8 mouse cellular contexts compared by ENCODE assay signal in the genomic region with DNA sequence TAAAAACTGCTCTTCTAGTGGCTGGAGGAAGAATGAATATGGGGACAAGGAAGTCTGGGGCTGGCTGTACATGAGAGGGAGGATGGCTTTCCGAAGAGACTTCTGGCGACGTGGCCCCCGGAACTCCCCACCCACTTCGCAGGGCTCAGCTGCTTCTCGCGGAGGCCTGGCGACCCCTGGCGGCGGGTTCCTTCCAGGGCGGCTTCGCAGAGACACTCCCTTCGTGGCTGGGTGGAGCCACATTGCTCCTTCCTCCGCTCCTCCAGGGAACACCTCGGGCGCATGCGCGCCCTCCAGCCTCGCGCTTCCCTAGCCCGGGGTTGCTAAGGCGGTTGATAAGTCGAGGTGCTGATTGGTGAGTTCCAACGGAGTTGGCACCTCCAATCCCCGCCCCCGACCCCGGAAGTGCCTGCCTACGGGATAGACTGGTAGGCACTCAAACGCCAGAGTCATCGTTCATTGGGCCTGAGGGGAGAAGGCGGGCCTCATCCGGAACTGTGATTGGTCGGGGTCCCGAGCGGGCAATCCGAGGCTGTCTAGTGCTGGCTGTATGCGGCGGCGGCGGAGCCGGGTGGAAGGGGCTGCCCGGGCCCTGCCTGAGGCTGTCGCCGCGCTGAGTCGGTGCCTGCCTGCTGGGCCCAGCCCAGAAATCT. TPM values are rescaled to one million over a fixed set of nuclear protein-coding genes. Genes with fewer than 3 reads are reported as not detected.
DNase-seq lines count a peak whose midpoint lies in the region; ATAC-seq and TF ChIP-seq lines count a peak whose summit lies in the region.

A gene (plus strand): TSS at position 535 of the 653 bp plus-strand sequence.

- H3K9ac ChIP-seq in ES-Bruce4 (ENCODE audit: low read depth, poor library complexity, severe bottlenecking): peak within 1 kb of the TSS; percentile 71
- peak within 1 kb of the TSS; percentile 65 for H3K9ac ChIP-seq in forebrain, embryonic 13.5 days
- H3K9ac ChIP-seq in neural tube, embryonic 15.5 days (replicated peaks): peak within 1 kb of the TSS; percentile 53

- WGBS in forebrain, embryonic 13.5 days: 1% methylated on average over 46 of the region's 46 CpGs
- WGBS in neural tube, embryonic 15.5 days: under 1% methylated on average over 46 of the region's 46 CpGs

- TF ChIP-seq EP300 in ES-Bruce4 (IDR thresholded peaks at IDR 0.05; ENCODE audit: insufficient read depth, low read depth, low read length): peak; percentile 73; the same call in 1 of the 2 replicates

- H3K27me3 ChIP-seq in ES-Bruce4 (ENCODE audit: control insufficient read depth, insufficient read depth, low read length, poor library complexity, severe bottlenecking): no peaks in the 10 kb centered on the region
- peaks cover 30% of the 10 kb centered on the region for H3K27me3 ChIP-seq in forebrain, embryonic 13.5 days
- H3K27me3 ChIP-seq in neural tube, embryonic 15.5 days (replicated peaks): peaks cover 17% of the 10 kb centered on the region

- ATAC-seq in cerebellum, adult (ENCODE audit: insufficient number of reproducible peaks, low FRiP score, low TSS enrichment): peak; percentile 95
- ATAC-seq in forebrain, embryonic 13.5 days: peak; percentile 98
- ATAC-seq in neural tube, embryonic 15.5 days (ENCODE audit: low FRiP score): peak; percentile 97

- peak; percentile 90 for TF ChIP-seq CTCF in ES-Bruce4 (IDR thresholded peaks at IDR 0.05; ENCODE audit: low read depth, low read length)

- H3K27ac ChIP-seq in ES-Bruce4 (ENCODE audit: insufficient read depth, low read length): peak within 1 kb of the TSS; percentile 90
- peak within 1 kb of the TSS; percentile 54 for H3K27ac ChIP-seq in forebrain, embryonic 13.5 days
- peak within 1 kb of the TSS; percentile 79 for H3K27ac ChIP-seq in neural tube, embryonic 15.5 days (replicated peaks)

- peak; percentile 100 for DNase-seq in heart, postnatal 14 days
- DNase-seq in layer of hippocampus, adult 11-12 months (ENCODE audit: low spot score): peak; percentile 99
- peak; percentile 99 for DNase-seq in lung, adult 18-20 months
- DNase-seq in testis, postnatal 14 days (ENCODE audit: low spot score): peak; percentile 99

- peak; percentile 45 for TF ChIP-seq POLR2A in ES-Bruce4 (IDR thresholded peaks at IDR 0.05; ENCODE audit: insufficient read depth, low read length)

- intact Hi-C loops in heart, postnatal 14 days (cut with DNase I): loop anchor here (1.0 to 2.0 kb wide), 2 partner anchors 37 to 151 kb away; no protein-coding TSS in a partner anchor

- peak within 1 kb of the TSS; percentile 92 for H3K4me2 ChIP-seq in forebrain, embryonic 13.5 days
- H3K4me2 ChIP-seq in neural tube, embryonic 15.5 days: peak within 1 kb of the TSS; percentile 97

- H3K4me1 ChIP-seq in ES-Bruce4 (ENCODE audit: control insufficient read depth, insufficient read depth, low read length): peaks cover 4% of the 10 kb centered on the region
- H3K4me1 ChIP-seq in forebrain, embryonic 13.5 days: peaks cover 35% of the 10 kb centered on the region
- peaks cover 36% of the 10 kb centered on the region for H3K4me1 ChIP-seq in neural tube, embryonic 15.5 days

- H3K36me3 ChIP-seq in ES-Bruce4 (ENCODE audit: control insufficient read depth, insufficient read depth, low read length, poor library complexity, severe bottlenecking): peaks cover 3% of the 10 kb centered on the region; the same call in 1 of the 2 replicates
- 0 out of 2 replicates have a peak, but pooled peaks cover 6% of the 10 kb centered on the region for H3K36me3 ChIP-seq in forebrain, embryonic 13.5 days (ENCODE audit: poor library complexity, severe bottlenecking)
- H3K36me3 ChIP-seq in neural tube, embryonic 15.5 days: no peaks in the 10 kb centered on the region

- H3K9me3 ChIP-seq in ES-Bruce4 (replicated peaks; ENCODE audit: control insufficient read depth, insufficient read depth, low read length, poor library complexity, severe bottlenecking): no peaks in the 10 kb centered on the region
- H3K9me3 ChIP-seq in forebrain, embryonic 13.5 days (replicated peaks): no peaks in the 10 kb centered on the region
- no peaks in the 10 kb centered on the region for H3K9me3 ChIP-seq in neural tube, embryonic 15.5 days (replicated peaks)

- H3K4me3 ChIP-seq in ES-Bruce4 (ENCODE audit: low read depth, low read length): peak within 1 kb of the TSS; percentile 86
- peak within 1 kb of the TSS; percentile 61 for H3K4me3 ChIP-seq in forebrain, embryonic 13.5 days
- peak within 1 kb of the TSS; percentile 63 for H3K4me3 ChIP-seq in neural tube, embryonic 15.5 days (replicated peaks)

RNA-seq across cellular contexts. Expression of the gene that starts here (rescaled TPM):
- polyA plus RNA-seq in ES-Bruce4 (2011; ENCODE audit: insufficient read depth, insufficient read length, low read depth, missing spikeins): 24.5 and 38.2 TPM in 2 replicates
- 32.2 and 41.2 TPM in 2 replicates for polyA plus RNA-seq in forebrain, embryonic 13.5 days (2015; fragmentation: Nextera tagmentation; extraction: Ambion mirVana)
- total RNA-seq in heart, postnatal 14 days (2021): 1 to 10 TPM; 1.1 to 2.1 TPM
- polyA plus RNA-seq in neural tube, embryonic 15.5 days (2015; fragmentation: Nextera tagmentation; extraction: Ambion mirVana): 19.6 and 36.6 TPM in 2 replicates

Comparison
In these comparisons a context has a peak if more than half of its experiments do, and no peak if none do; other contexts are left out.
1. Peak in every context shown above with its lines: DNase-seq, ATAC-seq, H3K4me3 ChIP-seq and H3K27ac ChIP-seq.